Mouse (Mus musculus): ENCODE results near the gene Serpina3f. TPM values are rescaled to one million over a fixed set of nuclear protein-coding genes. Genes with fewer than 3 reads are reported as not detected.
"Not testable (repeated sequence)": the region's sequence is repeated elsewhere in the genome, so short reads cannot be mapped to it uniquely, and the experiment has no call there.

The Serpina3f gene
- polyA plus RNA-seq, 1 experiment: 1.3 TPM

- H3K4me1 ChIP-seq (ENCODE audit: control insufficient read depth, insufficient read depth, low read length): no peaks in the 10 kb centered on the region
- TF ChIP-seq CTCF (IDR thresholded peaks at IDR 0.05; ENCODE audit: insufficient read depth, low read length): no peak
- TF ChIP-seq POLR2A (IDR thresholded peaks at IDR 0.05; ENCODE audit: borderline replicate concordance, extremely low read depth, low read depth, low read length): no peak
- H3K4me3 ChIP-seq (replicated peaks; ENCODE audit: extremely low read depth, low read depth, low read length): no peak overlapping the region
- 90% methylated on average over 2 of the region's 2 CpGs for WGBS
- DNase-seq: no peak
Observed at GRCm38 (mm10) chr12:104209802-104210201, 4.5 kb upstream of the Serpina3f start.

GRCm38 (mm10) chr12:104213689-104214444 is 477 bp upstream of the Serpina3f start:
- Histone ChIP-seq H3K4me3 (replicated peaks; ENCODE audit: extremely low read depth, low read depth, low read length) (no peak overlapping the region), H3K4me1 (ENCODE audit: control insufficient read depth, insufficient read depth, low read length) (no peaks in the 10 kb centered on the region)
- TF ChIP-seq POLR2A (IDR thresholded peaks at IDR 0.05; ENCODE audit: borderline replicate concordance, extremely low read depth, low read depth, low read length) (no peak), CTCF (IDR thresholded peaks at IDR 0.05; ENCODE audit: insufficient read depth, low read length) (no peak)
- 54% methylated on average over 2 of the region's 2 CpGs for WGBS
- DNase-seq: no peak

GRCm38 (mm10) chr12:104215249-104215648 is 905 bp downstream of the Serpina3f start:
- WGBS: 69% methylated on average over 1 of the region's 1 CpGs
- Histone ChIP-seq H3K4me3 (replicated peaks; ENCODE audit: extremely low read depth, low read depth, low read length) (no peak overlapping the region), H3K4me1 (ENCODE audit: control insufficient read depth, insufficient read depth, low read length) (no peaks in the 10 kb centered on the region)
- no peak for TF ChIP-seq CTCF (IDR thresholded peaks at IDR 0.05; ENCODE audit: insufficient read depth, low read length)
- TF ChIP-seq POLR2A (IDR thresholded peaks at IDR 0.05; ENCODE audit: borderline replicate concordance, extremely low read depth, low read depth, low read length): no peak
- DNase-seq: no peak

GRCm38 (mm10) chr12:104221616-104222015 is 7.3 kb downstream of the Serpina3f start:
- no peak for DNase-seq
- no peaks in the 10 kb centered on the region; the same call in 1 of the 2 replicates for H3K4me1 ChIP-seq (ENCODE audit: control insufficient read depth, insufficient read depth, low read length)
- TF ChIP-seq CTCF (IDR thresholded peaks at IDR 0.05; ENCODE audit: insufficient read depth, low read length): no peak
- no peak for TF ChIP-seq POLR2A (IDR thresholded peaks at IDR 0.05; ENCODE audit: borderline replicate concordance, extremely low read depth, low read depth, low read length)
- 66% methylated on average over 1 of the region's 1 CpGs for WGBS
- no peak overlapping the region for H3K4me3 ChIP-seq (replicated peaks; ENCODE audit: extremely low read depth, low read depth, low read length)

- H3K4me1 ChIP-seq (ENCODE audit: control insufficient read depth, insufficient read depth, low read length): no peaks in the 10 kb centered on the region; the same call in 1 of the 2 replicates
- no peak for TF ChIP-seq CTCF (IDR thresholded peaks at IDR 0.05; ENCODE audit: insufficient read depth, low read length)
- no peak for TF ChIP-seq POLR2A (IDR thresholded peaks at IDR 0.05; ENCODE audit: borderline replicate concordance, extremely low read depth, low read depth, low read length)
- DNase-seq: no peak
- 34% methylated on average over 1 of the region's 1 CpGs for WGBS
- H3K4me3 ChIP-seq (replicated peaks; ENCODE audit: extremely low read depth, low read depth, low read length): no peak overlapping the region
Observed at GRCm38 (mm10) chr12:104223690-104224089, 9.3 kb downstream of the Serpina3f start.

GRCm38 (mm10) chr12:104224598-104225300 is 10.4 kb downstream of the Serpina3f start:
- Histone ChIP-seq H3K4me3 (replicated peaks; ENCODE audit: extremely low read depth, low read depth, low read length) (no peak overlapping the region), H3K4me1 (ENCODE audit: control insufficient read depth, insufficient read depth, low read length) (no peaks in the 10 kb centered on the region; the same call in 1 of the 2 replicates)
- WGBS: 58% methylated on average over 7 of the region's 7 CpGs
- DNase-seq: no peak
- TF ChIP-seq CTCF (IDR thresholded peaks at IDR 0.05; ENCODE audit: insufficient read depth, low read length) (no peak), POLR2A (IDR thresholded peaks at IDR 0.05; ENCODE audit: borderline replicate concordance, extremely low read depth, low read depth, low read length) (no peak)

- no peaks in the 10 kb centered on the region for H3K4me1 ChIP-seq (ENCODE audit: control insufficient read depth, insufficient read depth, low read length)
- TF ChIP-seq CTCF (IDR thresholded peaks at IDR 0.05; ENCODE audit: insufficient read depth, low read length) (no peak), POLR2A (IDR thresholded peaks at IDR 0.05; ENCODE audit: borderline replicate concordance, extremely low read depth, low read depth, low read length) (no peak)
- no peak for DNase-seq
- no peak overlapping the region for H3K4me3 ChIP-seq (replicated peaks; ENCODE audit: extremely low read depth, low read depth, low read length)
- WGBS: 39% methylated on average over 2 of the region's 2 CpGs
Observed at GRCm38 (mm10) chr12:104230762-104231161, 16.4 kb downstream of the Serpina3f start.

GRCm38 (mm10) chr12:104235915-104236314 is 21.6 kb downstream of the Serpina3f start, which contains the start of gene Serpina3g:
Gene Serpina3g, plus strand, starts transcription at chr12:104236245.
- no peak for DNase-seq
- H3K4me1 ChIP-seq (ENCODE audit: control insufficient read depth, insufficient read depth, low read length): no peaks in the 10 kb centered on the region
- TF ChIP-seq POLR2A (IDR thresholded peaks at IDR 0.05; ENCODE audit: borderline replicate concordance, extremely low read depth, low read depth, low read length) (no peak), CTCF (IDR thresholded peaks at IDR 0.05; ENCODE audit: insufficient read depth, low read length) (no peak)
- peak within 1 kb of the TSS; percentile 29 for H3K4me3 ChIP-seq (replicated peaks; ENCODE audit: extremely low read depth, low read depth, low read length)
- 29% methylated on average over 5 of the region's 5 CpGs for WGBS

- not testable (repeated sequence) for DNase-seq; H3K4me3 ChIP-seq (replicated peaks; ENCODE audit: extremely low read depth, low read depth, low read length); H3K4me1 ChIP-seq (ENCODE audit: control insufficient read depth, insufficient read depth, low read length)
- WGBS: 83% methylated on average over 1 of the region's 1 CpGs
Observed at GRCm38 (mm10) chr12:104238048-104238447, 23.7 kb downstream of the Serpina3f start.

GRCm38 (mm10) chr12:104243307-104243706 is 29.0 kb downstream of the Serpina3f start:
- no peaks in the 10 kb centered on the region for H3K4me1 ChIP-seq (ENCODE audit: control insufficient read depth, insufficient read depth, low read length)
- no peak for DNase-seq
- TF ChIP-seq POLR2A (IDR thresholded peaks at IDR 0.05; ENCODE audit: borderline replicate concordance, extremely low read depth, low read depth, low read length) (no peak), CTCF (IDR thresholded peaks at IDR 0.05; ENCODE audit: insufficient read depth, low read length) (no peak)
- no peak overlapping the region for H3K4me3 ChIP-seq (replicated peaks; ENCODE audit: extremely low read depth, low read depth, low read length)

Data from lung, adult 2 months (tissue).